In the genomic region with DNA sequence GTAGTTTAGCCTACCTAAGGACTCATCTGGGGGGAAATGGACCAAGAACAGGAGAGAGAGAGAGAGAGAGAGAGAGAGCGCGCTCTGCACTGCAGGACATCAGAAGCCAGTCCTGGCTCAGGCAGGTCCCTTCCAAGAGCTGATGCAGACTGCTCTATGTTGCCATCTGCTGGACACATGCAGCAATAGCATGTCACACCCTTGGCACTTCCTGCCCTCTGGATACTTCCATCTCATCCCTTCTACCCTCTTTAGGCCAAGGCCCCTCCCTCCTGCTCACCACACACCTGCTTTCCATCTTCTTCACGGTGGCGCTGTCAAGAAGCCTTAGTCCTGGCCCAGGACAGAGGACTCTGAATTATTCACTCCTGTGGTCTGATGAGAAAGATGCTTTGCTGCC, we compare ENCODE assay signal across 8 mouse cellular contexts. TPM values are rescaled to one million over a fixed set of nuclear protein-coding genes. Genes with fewer than 3 reads are reported as not detected.
DNase-seq lines count a peak whose midpoint lies in the region; ATAC-seq and TF ChIP-seq lines count a peak whose summit lies in the region.

No protein-coding gene starts in this region.

- TF ChIP-seq CTCF in spleen, adult 2 months (IDR thresholded peaks at IDR 0.05; ENCODE audit: extremely low read depth, insufficient read depth, insufficient read length, insufficient replicate concordance): peak; percentile 93; the same call in 1 of the 2 replicates

- TF ChIP-seq POLR2A in spleen, adult 2 months (IDR thresholded peaks at IDR 0.05; ENCODE audit: low read depth, low read length): no peak

- no peaks in the 10 kb centered on the region for H3K9me3 ChIP-seq in intestine, embryonic 16.5 days (ENCODE audit: control insufficient read depth, low read length)
- H3K9me3 ChIP-seq in limb, embryonic 13.5 days: no peaks in the 10 kb centered on the region
- no peaks in the 10 kb centered on the region for H3K9me3 ChIP-seq in midbrain, embryonic 16.5 days (replicated peaks; ENCODE audit: control insufficient read depth, low read length, poor library complexity, severe bottlenecking)

- H3K4me2 ChIP-seq in intestine, embryonic 16.5 days (ENCODE audit: low read depth, low read length): no peak overlapping the region
- H3K4me2 ChIP-seq in limb, embryonic 13.5 days (replicated peaks): no peak overlapping the region
- no peak overlapping the region for H3K4me2 ChIP-seq in midbrain, embryonic 16.5 days (ENCODE audit: low read length)

- no peaks in the 10 kb centered on the region for H3K36me3 ChIP-seq in intestine, embryonic 16.5 days (ENCODE audit: control insufficient read depth, insufficient read depth, low read length)
- H3K36me3 ChIP-seq in limb, embryonic 13.5 days: no peaks in the 10 kb centered on the region
- no peaks in the 10 kb centered on the region for H3K36me3 ChIP-seq in midbrain, embryonic 16.5 days (ENCODE audit: control insufficient read depth, insufficient read depth, low read length)
- no peaks in the 10 kb centered on the region for H3K36me3 ChIP-seq in spleen, adult 2 months (ENCODE audit: control insufficient read depth, insufficient read depth, low read length)

- 3% methylated on average over 4 of the region's 4 CpGs for WGBS in intestine, embryonic 16.5 days
- 4% methylated on average over 4 of the region's 4 CpGs for WGBS in limb, embryonic 13.5 days
- 1% methylated on average over 4 of the region's 4 CpGs for WGBS in midbrain, embryonic 16.5 days
- WGBS in spleen, adult 2 months: 13% methylated on average over 4 of the region's 4 CpGs

- peak; percentile 62 for DNase-seq in gastrocnemius, adult 18-20 months (ENCODE audit: low spot score)
- no peak for DNase-seq in gastrocnemius, postnatal 25 days
- peak; percentile 76 for DNase-seq in cerebellum, adult 8-10 months
- DNase-seq in gastrocnemius, postnatal 10 days: peak; percentile 62
- peak; percentile 17 to 44 for DNase-seq in spleen, adult 2 months (ENCODE audit: low read depth in 1 of 2, low spot score in 2 of 2)

- H3K27ac ChIP-seq in intestine, embryonic 16.5 days (ENCODE audit: low read length): no peak overlapping the region
- no peak overlapping the region for H3K27ac ChIP-seq in limb, embryonic 13.5 days
- no peak overlapping the region for H3K27ac ChIP-seq in midbrain, embryonic 16.5 days (ENCODE audit: low read length)
- no peak overlapping the region for H3K27ac ChIP-seq in spleen, adult 2 months (ENCODE audit: insufficient read depth, low read length)

- ATAC-seq in intestine, embryonic 16.5 days: peak; percentile 40; the same call in 1 of the 2 replicates
- ATAC-seq in limb, embryonic 13.5 days (ENCODE audit: low FRiP score, low read depth): peak; percentile 59
- 0 out of 2 replicates have a peak, but pooled peaks have one; percentile 27 for ATAC-seq in midbrain, embryonic 16.5 days

- no peaks in the 10 kb centered on the region for H3K4me1 ChIP-seq in intestine, embryonic 16.5 days (ENCODE audit: control insufficient read depth, insufficient read depth, low read length)
- H3K4me1 ChIP-seq in limb, embryonic 13.5 days: peaks cover 20% of the 10 kb centered on the region
- peaks cover 16% of the 10 kb centered on the region for H3K4me1 ChIP-seq in midbrain, embryonic 16.5 days (ENCODE audit: control insufficient read depth, insufficient read depth, low read length)
- no peaks in the 10 kb centered on the region for H3K4me1 ChIP-seq in spleen, adult 2 months (ENCODE audit: control insufficient read depth, insufficient read depth, insufficient read length)

- H3K9ac ChIP-seq in intestine, embryonic 16.5 days (ENCODE audit: low read depth, low read length): no peak overlapping the region
- H3K9ac ChIP-seq in limb, embryonic 13.5 days: no peak overlapping the region
- H3K9ac ChIP-seq in midbrain, embryonic 16.5 days (ENCODE audit: low read depth, low read length): no peak overlapping the region

- no peaks in the 10 kb centered on the region for H3K27me3 ChIP-seq in intestine, embryonic 16.5 days (replicated peaks; ENCODE audit: control insufficient read depth, insufficient read depth, low read length)
- no peaks in the 10 kb centered on the region for H3K27me3 ChIP-seq in limb, embryonic 13.5 days
- H3K27me3 ChIP-seq in midbrain, embryonic 16.5 days (ENCODE audit: control insufficient read depth, insufficient read depth, low read depth, low read length): no peaks in the 10 kb centered on the region
- no peaks in the 10 kb centered on the region for H3K27me3 ChIP-seq in spleen, adult 2 months (ENCODE audit: control insufficient read depth, insufficient read depth, low read length)

- no peak overlapping the region for H3K4me3 ChIP-seq in intestine, embryonic 16.5 days (ENCODE audit: low read length)
- no peak overlapping the region for H3K4me3 ChIP-seq in limb, embryonic 13.5 days
- H3K4me3 ChIP-seq in midbrain, embryonic 16.5 days (ENCODE audit: low read depth, low read length): no peak overlapping the region
- no peak overlapping the region for H3K4me3 ChIP-seq in spleen, adult 2 months (ENCODE audit: extremely low read depth, insufficient read depth, insufficient read length)

RNA-seq across cellular contexts. Expression of gene 4931429L15Rik, which starts 5.3 kb away (rescaled TPM):
- not detected for total RNA-seq in gastrocnemius, adult 18-20 months (2021)
- not detected for total RNA-seq in gastrocnemius, postnatal 25 days (2021)
- total RNA-seq in gastrocnemius, postnatal 10 days (2021): not detected
- 0.11 TPM in 1 of 2 replicates, not detected in the other for polyA plus RNA-seq in intestine, embryonic 16.5 days (2015; fragmentation: Nextera tagmentation; extraction: Ambion mirVana)
- 0.09 TPM in 1 of 2 replicates, not detected in the other for polyA plus RNA-seq in limb, embryonic 13.5 days (2015; fragmentation: Nextera tagmentation; extraction: Ambion mirVana)
- not detected in 2 replicates for polyA plus RNA-seq in midbrain, embryonic 16.5 days (2015; fragmentation: Nextera tagmentation; extraction: Ambion mirVana)
- not detected in 2 replicates for polyA plus RNA-seq in spleen, adult 2 months (2012; rRNA removed)

RNA-seq across cellular contexts. Expression of gene Bud13, which starts 31.7 kb away (rescaled TPM):
- total RNA-seq in gastrocnemius, adult 18-20 months (2021): 10 to 100 TPM; 10.1 to 12.9 TPM
- total RNA-seq in gastrocnemius, postnatal 25 days (2021): 1 to 10 TPM; 5.6 to 8.4 TPM
- total RNA-seq in gastrocnemius, postnatal 10 days (2021): 1 to 10 TPM; 7.4 to 9.0 TPM
- polyA plus RNA-seq in intestine, embryonic 16.5 days (2015; fragmentation: Nextera tagmentation; extraction: Ambion mirVana): 17.0 and 19.4 TPM in 2 replicates
- polyA plus RNA-seq in limb, embryonic 13.5 days (2015; fragmentation: Nextera tagmentation; extraction: Ambion mirVana): 30.1 and 30.2 TPM in 2 replicates
- 17.3 and 17.6 TPM in 2 replicates for polyA plus RNA-seq in midbrain, embryonic 16.5 days (2015; fragmentation: Nextera tagmentation; extraction: Ambion mirVana)
- polyA plus RNA-seq in spleen, adult 2 months (2012; rRNA removed): 8.0 and 9.0 TPM in 2 replicates

RNA-seq across cellular contexts. Expression of gene Zpr1, which starts 41.6 kb away (rescaled TPM):
- total RNA-seq in gastrocnemius, adult 18-20 months (2021): 10 to 100 TPM; 27.9 to 28.5 TPM
- total RNA-seq in gastrocnemius, postnatal 25 days (2021): 10 to 100 TPM; 18.9 to 26.3 TPM
- total RNA-seq in gastrocnemius, postnatal 10 days (2021): 10 to 100 TPM; 17.0 to 17.9 TPM
- 47.6 and 50.0 TPM in 2 replicates for polyA plus RNA-seq in intestine, embryonic 16.5 days (2015; fragmentation: Nextera tagmentation; extraction: Ambion mirVana)
- 56.1 and 58.4 TPM in 2 replicates for polyA plus RNA-seq in limb, embryonic 13.5 days (2015; fragmentation: Nextera tagmentation; extraction: Ambion mirVana)
- 58.7 and 63.4 TPM in 2 replicates for polyA plus RNA-seq in midbrain, embryonic 16.5 days (2015; fragmentation: Nextera tagmentation; extraction: Ambion mirVana)
- polyA plus RNA-seq in spleen, adult 2 months (2012; rRNA removed): 19.4 and 24.9 TPM in 2 replicates

RNA-seq across cellular contexts. Expression of gene Apoa5, which starts 46.1 kb away (rescaled TPM):
- under 1 TPM in 1 of 2 experiments, not detected in 1; 1.00 TPM for total RNA-seq in gastrocnemius, adult 18-20 months (2021)
- total RNA-seq in gastrocnemius, postnatal 25 days (2021): not detected
- total RNA-seq in gastrocnemius, postnatal 10 days (2021): not detected
- 0.33 and 0.35 TPM in 2 replicates for polyA plus RNA-seq in intestine, embryonic 16.5 days (2015; fragmentation: Nextera tagmentation; extraction: Ambion mirVana)
- not detected in 2 replicates for polyA plus RNA-seq in limb, embryonic 13.5 days (2015; fragmentation: Nextera tagmentation; extraction: Ambion mirVana)
- not detected in 2 replicates for polyA plus RNA-seq in midbrain, embryonic 16.5 days (2015; fragmentation: Nextera tagmentation; extraction: Ambion mirVana)
- polyA plus RNA-seq in spleen, adult 2 months (2012; rRNA removed): 0.08 and 0.15 TPM in 2 replicates
